Mouse (Mus musculus) lung, postnatal 0 days (tissue): ENCODE data around the gene Inppl1. TPM values are rescaled to one million over a fixed set of nuclear protein-coding genes. Genes with fewer than 3 reads are reported as not detected.

Experiments
- ATAC-seq: fragments of 200-750 bp; cut with Nextera tagmentation; 2 replicates; pipeline ENCODE4 v1.8.0; 2017; ENCODE audit warnings: moderate library complexity
- DNase-seq: peaks from one replicate; pipeline ENCODE4 v3.0.0-alpha.2; 2016; ENCODE audit warnings: low spot score
- H3K27ac ChIP-seq: fragments of 300-500 bp; sonication (generic); 2 replicates; pipeline ENCODE4 v1.5.1; 2014; ENCODE audit warnings: antibody characterized with exemption, mild to moderate bottlenecking, low read length, mixed read lengths
- H3K27me3 ChIP-seq: fragments of 300-500 bp; sonication (generic); replicated peaks from 2 replicates; pipeline ENCODE4 v1.6.1; 2014; ENCODE audit warnings: low read length, mixed read lengths; ENCODE audit not compliant: insufficient read depth
- H3K36me3 ChIP-seq: fragments of 300-500 bp; sonication (generic); 2 replicates; pipeline ENCODE4 v1.6.1; 2014; ENCODE audit warnings: low read length, mixed read lengths; ENCODE audit not compliant: insufficient read depth
- H3K4me1 ChIP-seq: fragments of 300-500 bp; sonication (generic); 2 replicates; pipeline ENCODE4 v1.6.1; 2014; ENCODE audit warnings: antibody characterized with exemption, low read depth, low read length, mixed read lengths; ENCODE audit not compliant: insufficient read depth
- H3K4me2 ChIP-seq: fragments of 300-500 bp; sonication (generic); replicated peaks from 2 replicates; pipeline ENCODE4 v1.6.1; 2014; ENCODE audit warnings: low read depth, mild to moderate bottlenecking, low read length, moderate library complexity, mixed read lengths
- H3K4me3 ChIP-seq: fragments of 300-500 bp; sonication (generic); 2 replicates; pipeline ENCODE4 v1.5.1; 2014; ENCODE audit warnings: low read depth, low read length
- H3K9ac ChIP-seq: fragments of 300-500 bp; sonication (generic); replicated peaks from 2 replicates; pipeline ENCODE4 v1.6.1; 2014; ENCODE audit warnings: low read depth, mild to moderate bottlenecking
- H3K9me3 ChIP-seq: fragments of 300-500 bp; sonication (generic); 2 replicates; pipeline ENCODE4 v1.6.1; 2016; ENCODE audit warnings: low read length, mixed read lengths
- CTCF ChIP-seq: IDR thresholded peaks from 2 replicates; pipeline ENCODE4 v1.5.1; 2016; ENCODE audit warnings: antibody characterized with exemption, mild to moderate bottlenecking
- EP300 ChIP-seq: IDR thresholded peaks from 2 replicates; pipeline ENCODE4 v1.6.1; 2016; ENCODE audit warnings: antibody characterized with exemption, mild to moderate bottlenecking, control low read depth
- WGBS: fragments of 180-500 bp; shearing (Covaris S2); extraction: QIAGEN DNeasy Blood & Tissue Kit; methylation state at CpG from one replicate; pipeline ENCODE4 v1.1.7; 2014; 5-methylcytosine and 5-hydroxymethylcytosine counted together
- polyA plus RNA-seq: library from polyadenylated mRNA; unstranded; fragments of >200 nt; fragmentation: Nextera tagmentation; extraction: Ambion mirVana; gene quantifications from 2 replicates; pipeline ENCODE4 v1.2.1, GENCODE M21; 2015

The Inppl1 gene
- polyA plus RNA-seq, 1 experiment from 2014 or later: 24.2 TPM

- Histone ChIP-seq H3K27ac (no peak overlapping the region), H3K9ac (no peak overlapping the region)
- no peak for DNase-seq
Observed at GRCm38 (mm10) chr7:101871296-101871695, 33.3 kb upstream of the Inppl1 start.

DNA sequence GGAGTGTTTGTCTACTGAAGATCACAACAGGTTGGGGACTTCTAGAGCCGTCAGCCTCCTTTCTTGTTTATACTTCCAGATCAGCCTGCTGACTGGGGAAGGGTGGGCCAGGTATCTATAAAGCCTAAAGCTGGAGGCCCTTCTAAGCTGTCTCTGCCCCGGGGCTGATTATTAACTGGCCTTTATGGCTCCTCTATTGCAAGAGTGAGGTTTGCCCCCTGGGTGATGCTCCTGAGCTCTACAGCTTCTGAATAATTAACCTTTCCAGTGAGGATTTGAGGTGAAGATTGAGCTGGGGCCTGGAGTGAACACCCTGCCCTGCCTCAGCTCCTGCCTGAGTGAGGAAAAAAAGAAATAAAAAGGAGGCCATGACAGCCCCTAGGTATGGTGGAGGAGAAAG, 32.6 kb upstream of the Inppl1 start, which contains the start of gene Folr1:
Folr1 (minus strand) TSS at position 160 of the 400 bp plus-strand sequence.
- ATAC-seq (no peak), DNase-seq (no peak)
- no peak within 1 kb of the TSS for H3K9ac ChIP-seq
- H3K4me1 ChIP-seq: no peaks in the 10 kb centered on the region
- WGBS: 68% methylated on average over 2 of the region's 2 CpGs
- H3K36me3 ChIP-seq: no peaks in the 10 kb centered on the region
- H3K9me3 ChIP-seq: no peaks in the 10 kb centered on the region
- no peak within 1 kb of the TSS for H3K4me2 ChIP-seq
- no peak for TF ChIP-seq CTCF
- TF ChIP-seq EP300: no peak
- no peak within 1 kb of the TSS for H3K27ac ChIP-seq
- no peaks in the 10 kb centered on the region for H3K27me3 ChIP-seq
- H3K4me3 ChIP-seq: no peak within 1 kb of the TSS

More at GRCm38 (mm10) chr7:101871296-101871695, 33.3 kb upstream of the Inppl1 start:
- Histone ChIP-seq H3K9me3 (no peaks in the 10 kb centered on the region), H3K4me1 (no peaks in the 10 kb centered on the region), H3K27me3 (no peaks in the 10 kb centered on the region), H3K4me3 (no peak overlapping the region), H3K36me3 (no peaks in the 10 kb centered on the region), H3K4me2 (no peak overlapping the region)
- TF ChIP-seq EP300 (no peak), CTCF (no peak)
- 36% methylated on average over 3 of the region's 3 CpGs for WGBS
- ATAC-seq: no peak

GRCm38 (mm10) chr7:101869163-101869500, 31.1 kb upstream of the Inppl1 start:
- Histone ChIP-seq H3K27ac (no peak overlapping the region), H3K4me2 (no peak overlapping the region), H3K9ac (no peak overlapping the region), H3K4me3 (no peak overlapping the region), H3K4me1 (no peaks in the 10 kb centered on the region), H3K27me3 (no peaks in the 10 kb centered on the region), H3K36me3 (no peaks in the 10 kb centered on the region), H3K9me3 (no peaks in the 10 kb centered on the region)
- ATAC-seq: no peak
- 77% methylated on average over 7 of the region's 7 CpGs for WGBS
- DNase-seq: no peak
- TF ChIP-seq CTCF (no peak), EP300 (no peak)

DNA sequence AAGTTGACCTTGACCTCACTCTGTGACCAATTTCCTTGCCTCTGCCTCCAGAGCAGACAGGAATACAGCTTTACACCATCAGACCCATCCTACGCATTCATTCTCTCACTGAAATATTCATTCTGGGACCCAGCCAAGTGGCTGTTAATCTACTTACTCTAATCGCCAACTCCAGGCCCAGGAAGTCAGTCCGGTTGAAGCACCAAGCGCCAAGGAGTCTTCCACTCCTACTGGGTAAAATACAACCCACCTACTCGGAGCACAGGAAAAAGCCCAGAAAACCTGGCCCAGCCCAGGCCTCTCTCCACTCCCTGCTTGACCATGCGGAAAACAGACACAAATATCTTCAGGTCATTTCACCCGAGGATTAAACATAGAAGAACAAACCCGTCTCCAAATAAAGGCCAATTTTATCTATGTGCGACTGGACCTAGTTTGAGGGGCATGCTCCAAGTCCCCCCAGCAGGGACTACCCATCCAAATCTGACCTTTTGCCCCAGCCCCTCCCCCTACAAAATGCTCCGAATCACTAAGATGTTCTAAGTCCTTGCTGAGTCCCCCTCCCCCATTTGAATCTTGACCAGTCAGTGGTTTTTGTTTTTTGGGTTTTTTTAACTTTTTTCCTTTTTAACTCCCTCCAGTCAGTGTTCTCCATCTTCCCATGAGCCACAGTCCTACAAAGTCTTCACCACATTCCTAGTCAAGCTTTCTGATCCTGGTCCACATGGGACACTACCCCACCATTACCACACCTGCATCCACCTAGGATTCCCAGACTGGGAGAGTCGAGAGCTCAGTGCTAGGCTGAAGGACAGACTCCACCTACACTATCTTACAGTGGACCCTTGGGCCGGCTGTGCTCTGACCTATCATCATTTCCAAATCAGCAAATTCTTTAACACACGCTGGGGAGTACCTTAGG, 30.5 kb upstream of the Inppl1 start:
- Histone ChIP-seq H3K9ac (no peak overlapping the region), H3K4me2 (no peak overlapping the region), H3K36me3 (no peaks in the 10 kb centered on the region), H3K9me3 (no peaks in the 10 kb centered on the region), H3K4me1 (no peaks in the 10 kb centered on the region), H3K4me3 (no peak overlapping the region), H3K27ac (no peak overlapping the region), H3K27me3 (no peaks in the 10 kb centered on the region)
- DNase-seq (no peak), ATAC-seq (no peak)
- WGBS: 74% methylated on average over 13 of the region's 13 CpGs
- TF ChIP-seq EP300: no peak
- TF ChIP-seq CTCF: no peak

DNA sequence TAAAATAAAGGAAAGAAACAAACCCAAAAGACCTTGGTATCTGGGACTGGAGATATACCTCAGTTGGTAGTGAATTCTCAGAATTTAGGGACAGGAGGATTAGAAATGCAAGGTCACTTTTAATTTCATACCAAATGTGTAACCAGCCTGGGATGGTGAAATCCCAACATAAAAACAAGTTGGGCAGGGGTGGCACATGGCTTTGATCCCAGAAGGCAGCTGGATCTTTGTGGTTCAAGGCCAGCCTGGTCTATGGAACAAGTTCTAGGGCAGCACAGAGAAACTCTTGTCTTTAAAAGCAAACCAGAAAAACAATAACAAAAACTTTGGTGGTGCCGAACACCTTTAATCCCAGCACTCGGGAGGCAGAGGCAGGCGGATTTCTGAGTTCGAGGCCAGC, 29.5 kb upstream of the Inppl1 start:
- H3K36me3 ChIP-seq: no peaks in the 10 kb centered on the region
- DNase-seq (no peak), ATAC-seq (no peak)
- H3K9ac ChIP-seq: no peak overlapping the region
- no peak overlapping the region for H3K27ac ChIP-seq
- H3K27me3 ChIP-seq: no peaks in the 10 kb centered on the region
- H3K4me3 ChIP-seq: no peak overlapping the region
- H3K4me2 ChIP-seq: no peak overlapping the region
- no peaks in the 10 kb centered on the region for H3K9me3 ChIP-seq
- TF ChIP-seq CTCF (no peak), EP300 (no peak)
- no peaks in the 10 kb centered on the region for H3K4me1 ChIP-seq
- 100% methylated on average over 3 of the region's 4 CpGs for WGBS

GRCm38 (mm10) chr7:101866491-101867265, 28.6 kb upstream of the Inppl1 start:
- WGBS: 78% methylated on average over 11 of the region's 11 CpGs
- H3K36me3 ChIP-seq: no peaks in the 10 kb centered on the region
- no peak for TF ChIP-seq CTCF
- no peak for TF ChIP-seq EP300
- ATAC-seq (no peak), DNase-seq (no peak)
- H3K4me2 ChIP-seq: no peak overlapping the region
- no peaks in the 10 kb centered on the region for H3K9me3 ChIP-seq
- no peak overlapping the region for H3K9ac ChIP-seq
- no peak overlapping the region for H3K27ac ChIP-seq
- no peak overlapping the region for H3K4me3 ChIP-seq
- H3K27me3 ChIP-seq: no peaks in the 10 kb centered on the region
- no peaks in the 10 kb centered on the region for H3K4me1 ChIP-seq
